Mouse (Mus musculus) hindbrain, embryonic 12.5 days (tissue): Measurements from ENCODE around the gene Tpx2. TPM values are rescaled to one million over a fixed set of nuclear protein-coding genes. Genes with fewer than 3 reads are reported as not detected.

Source experiments
- ATAC-seq: fragments of 200-750 bp; cut with Nextera tagmentation; 2 replicates; pipeline ENCODE4 v1.8.0; 2017; ENCODE audit warnings: moderate TSS enrichment; ENCODE audit not compliant: low FRiP score
- H3K27ac ChIP-seq: fragments of 300-500 bp; sonication (generic); 2 replicates; pipeline ENCODE4 v1.5.1; 2016; ENCODE audit warnings: mild to moderate bottlenecking
- H3K27me3 ChIP-seq: fragments of 300-500 bp; sonication (generic); 2 replicates; pipeline ENCODE4 v1.6.1; 2016; ENCODE audit warnings: mild to moderate bottlenecking
- H3K36me3 ChIP-seq: fragments of 300-500 bp; sonication (generic); 2 replicates; pipeline ENCODE4 v1.6.1; 2016; ENCODE audit warnings: mild to moderate bottlenecking
- H3K4me1 ChIP-seq: fragments of 300-500 bp; sonication (generic); 2 replicates; pipeline ENCODE4 v1.6.1; 2016
- H3K4me2 ChIP-seq: fragments of 300-500 bp; sonication (generic); replicated peaks from 2 replicates; pipeline ENCODE4 v1.6.1; 2016; ENCODE audit warnings: mild to moderate bottlenecking
- H3K4me3 ChIP-seq: fragments of 300-500 bp; sonication (generic); 2 replicates; pipeline ENCODE4 v1.5.1; 2016; ENCODE audit warnings: mild to moderate bottlenecking
- H3K9ac ChIP-seq: fragments of 300-500 bp; sonication (generic); 2 replicates; pipeline ENCODE4 v1.6.1; 2016; ENCODE audit warnings: mild to moderate bottlenecking, moderate library complexity
- H3K9me3 ChIP-seq: fragments of 300-500 bp; sonication (generic); replicated peaks from 2 replicates; pipeline ENCODE4 v1.6.1; 2016; ENCODE audit warnings: mild to moderate bottlenecking
- WGBS: fragments of 180-500 bp; shearing (Covaris S2); methylation state at CpG from one replicate; pipeline ENCODE4 v1.1.7; 2016; 5-methylcytosine and 5-hydroxymethylcytosine counted together
- polyA plus RNA-seq: library from polyadenylated mRNA; unstranded; fragments of >200 nt; fragmentation: Nextera tagmentation; extraction: Ambion mirVana; gene quantifications from 2 replicates; pipeline ENCODE4 v1.2.1, GENCODE M21; 2016

The Tpx2 gene
- polyA plus RNA-seq, 1 experiment from 2014 or later, result 81.5 TPM

DNA sequence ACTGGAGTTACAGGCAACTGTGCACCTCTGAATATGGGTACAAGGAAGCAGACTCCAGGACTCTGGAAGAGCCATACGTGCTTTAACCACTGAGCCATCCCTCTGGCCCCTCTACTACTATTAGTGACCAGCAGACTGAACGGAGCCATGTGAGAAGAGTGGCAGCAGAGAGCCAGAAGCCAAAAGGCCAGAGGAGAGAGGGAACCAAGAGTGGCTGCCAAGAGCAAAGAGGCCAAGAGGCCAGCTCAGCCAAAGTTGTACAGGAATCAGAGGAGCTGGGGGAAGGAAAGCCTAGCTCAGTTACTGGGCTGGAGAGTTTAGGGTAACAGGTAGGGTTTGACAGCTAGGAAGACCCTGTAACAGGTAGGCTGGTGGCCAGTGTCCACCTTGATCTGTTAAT, 8.5 kb upstream of the Tpx2 start:
- Histone ChIP-seq H3K27ac (no peak overlapping the region), H3K36me3 (no peaks in the 10 kb centered on the region), H3K4me1 (no peaks in the 10 kb centered on the region), H3K4me2 (no peak overlapping the region), H3K9ac (no peak overlapping the region), H3K27me3 (no peaks in the 10 kb centered on the region), H3K9me3 (no peaks in the 10 kb centered on the region), H3K4me3 (no peak overlapping the region)
- 62% methylated on average over 2 of the region's 2 CpGs for WGBS
- no peak for ATAC-seq

DNA sequence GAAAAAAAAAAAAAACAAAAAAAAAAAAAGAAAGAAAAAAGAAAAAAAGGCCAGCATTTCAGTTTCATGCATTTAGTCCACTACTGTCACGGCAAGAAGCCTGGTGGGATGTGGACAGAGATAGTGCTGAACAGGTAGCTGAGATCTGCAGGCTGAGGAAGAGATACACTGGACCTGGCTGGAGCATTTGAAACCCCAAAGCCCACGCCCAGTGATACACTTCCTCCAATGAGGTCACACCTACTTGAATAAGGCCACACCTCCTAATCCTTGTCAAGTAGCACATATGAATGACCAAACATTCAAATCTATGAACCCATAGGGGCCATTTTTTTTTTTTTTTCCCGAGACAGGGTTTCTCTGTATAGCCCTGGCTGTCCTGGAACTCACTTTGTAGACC, 5.0 kb upstream of the Tpx2 start:
- 78% methylated on average over 3 of the region's 3 CpGs for WGBS
- ATAC-seq, result no peak
- H3K4me1 ChIP-seq, result no peaks in the 10 kb centered on the region

DNA sequence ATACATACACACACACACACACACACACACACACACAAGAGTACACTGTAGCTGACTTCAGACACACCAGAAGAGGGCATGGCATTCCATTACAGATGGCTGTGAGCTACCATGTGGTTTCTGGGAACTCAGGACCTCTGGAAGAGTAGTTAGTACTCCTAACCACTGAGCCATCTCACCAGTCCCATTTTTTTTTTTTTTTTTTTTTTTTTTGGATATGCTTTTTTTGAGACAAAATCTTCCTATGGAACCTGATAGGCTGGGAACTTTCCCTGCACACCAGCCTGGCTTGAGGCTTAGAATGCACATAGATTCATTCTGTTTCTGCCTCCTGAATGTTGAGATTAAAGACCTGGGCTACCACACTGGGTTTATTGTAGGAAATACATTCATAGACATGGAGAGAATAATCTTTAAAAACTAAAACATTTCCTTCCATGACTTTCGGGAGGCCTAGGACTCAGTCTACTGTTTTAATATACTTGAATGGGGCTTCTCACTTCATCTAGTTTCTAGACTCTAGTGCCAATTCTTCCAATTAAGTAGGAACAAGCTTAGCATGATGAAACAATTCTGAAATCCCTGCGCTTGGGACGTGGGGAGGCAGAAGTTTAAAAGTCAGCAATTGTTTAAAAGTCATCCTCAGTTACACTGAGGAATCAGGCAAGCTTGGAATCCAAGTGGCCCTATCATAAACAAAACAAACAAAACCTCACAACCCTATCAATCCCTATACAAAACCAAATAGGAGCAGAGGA, 528 bp upstream of the Tpx2 start:
- H3K27me3 ChIP-seq, result no peaks in the 10 kb centered on the region
- no peaks in the 10 kb centered on the region for H3K36me3 ChIP-seq
- H3K9me3 ChIP-seq, result no peaks in the 10 kb centered on the region
- H3K9ac ChIP-seq, result no peak overlapping the region
- H3K27ac ChIP-seq, result no peak overlapping the region
- H3K4me3 ChIP-seq, result peak overlapping the region; percentile 60; the same call in 1 of the 2 replicates
- peaks cover 20% of the 10 kb centered on the region for H3K4me1 ChIP-seq
- H3K4me2 ChIP-seq, result peak overlapping the region; percentile 59
- WGBS, result 16% methylated on average over 3 of the region's 3 CpGs
- ATAC-seq, result peak; percentile 8; the same call in 1 of the 2 replicates

More for the DNA sequence above, 5.0 kb upstream of the Tpx2 start:
- Histone ChIP-seq H3K9ac (no peak overlapping the region), H3K4me2 (no peak overlapping the region), H3K36me3 (no peaks in the 10 kb centered on the region), H3K9me3 (no peaks in the 10 kb centered on the region), H3K27me3 (no peaks in the 10 kb centered on the region), H3K27ac (no peak overlapping the region), H3K4me3 (no peak overlapping the region)

- no peaks in the 10 kb centered on the region for H3K9me3 ChIP-seq
- peak overlapping the region; percentile 59 for H3K4me2 ChIP-seq
- peak overlapping the region; percentile 60 for H3K4me3 ChIP-seq
- H3K27me3 ChIP-seq, result no peaks in the 10 kb centered on the region
- WGBS, result 10% methylated on average over 2 of the region's 2 CpGs
- H3K27ac ChIP-seq, result no peak overlapping the region
- no peak for ATAC-seq
- peak overlapping the region; percentile 54 for H3K9ac ChIP-seq
- peaks cover 20% of the 10 kb centered on the region for H3K4me1 ChIP-seq
- 0 out of 2 replicates have a peak, but pooled peaks cover 6% of the 10 kb centered on the region for H3K36me3 ChIP-seq
Measured at GRCm38 (mm10) chr2:152848466-152848865, 702 bp downstream of the Tpx2 start.

- Histone ChIP-seq H3K27ac (no peak overlapping the region), H3K9ac (no peak overlapping the region), H3K4me3 (no peak overlapping the region), H3K4me1 (no peaks in the 10 kb centered on the region), H3K4me2 (no peak overlapping the region), H3K9me3 (no peaks in the 10 kb centered on the region), H3K27me3 (no peaks in the 10 kb centered on the region), H3K36me3 (peaks cover 47% of the 10 kb centered on the region)
- 87% methylated on average over 3 of the region's 3 CpGs for WGBS
- ATAC-seq, result no peak
Measured at GRCm38 (mm10) chr2:152859501-152859900, 11.7 kb downstream of the Tpx2 start.

- ATAC-seq, result no peak
- Histone ChIP-seq H3K4me3 (no peak overlapping the region), H3K27me3 (no peaks in the 10 kb centered on the region), H3K36me3 (peaks cover 33% of the 10 kb centered on the region), H3K9me3 (no peaks in the 10 kb centered on the region), H3K4me2 (no peak overlapping the region), H3K9ac (no peak overlapping the region), H3K4me1 (no peaks in the 10 kb centered on the region), H3K27ac (no peak overlapping the region)
- WGBS, result 88% methylated on average over 1 of the region's 1 CpGs
Measured at GRCm38 (mm10) chr2:152861891-152862290, 14.1 kb downstream of the Tpx2 start.

DNA sequence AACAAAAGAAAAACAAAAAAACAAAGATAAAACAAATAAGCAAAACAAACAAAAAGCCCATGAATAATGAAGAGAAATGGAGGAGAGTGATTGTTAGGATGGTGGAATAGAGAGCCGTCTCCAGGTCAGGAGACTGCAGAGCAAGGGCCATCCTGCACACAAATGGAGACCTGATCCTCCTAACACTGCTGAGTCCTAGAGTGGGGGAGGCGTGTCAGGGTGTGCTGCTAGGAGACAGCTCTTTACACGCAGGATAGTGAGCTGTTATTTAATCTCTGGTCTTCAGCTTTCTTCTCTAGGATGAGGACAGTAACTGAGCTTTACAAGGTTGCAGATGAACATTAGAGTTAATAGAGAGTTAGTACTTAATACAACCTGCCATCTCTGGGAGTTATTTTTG, 14.9 kb downstream of the Tpx2 start:
- 79% methylated on average over 3 of the region's 3 CpGs for whole genome bisulfite sequencing
- Histone ChIP-seq H3K27me3 (no peaks in the 10 kb centered on the region), H3K27ac (no peak overlapping the region), H3K36me3 (peaks cover 30% of the 10 kb centered on the region; the same call in 1 of the 2 replicates), H3K4me3 (no peak overlapping the region), H3K9ac (no peak overlapping the region), H3K4me2 (no peak overlapping the region), H3K9me3 (no peaks in the 10 kb centered on the region), H3K4me1 (no peaks in the 10 kb centered on the region)
- ATAC-seq, result no peak

- H3K27me3 ChIP-seq, result no peaks in the 10 kb centered on the region
- H3K36me3 ChIP-seq, result peaks cover 29% of the 10 kb centered on the region
- no peak for ATAC-seq
- no peaks in the 10 kb centered on the region for H3K9me3 ChIP-seq
- H3K4me2 ChIP-seq, result no peak overlapping the region
- no peaks in the 10 kb centered on the region for H3K4me1 ChIP-seq
- H3K4me3 ChIP-seq, result no peak overlapping the region
- H3K9ac ChIP-seq, result no peak overlapping the region
- no peak overlapping the region for H3K27ac ChIP-seq
- WGBS, result 95% methylated on average over 6 of the region's 6 CpGs
Measured at GRCm38 (mm10) chr2:152863346-152863745, 15.6 kb downstream of the Tpx2 start.

DNA sequence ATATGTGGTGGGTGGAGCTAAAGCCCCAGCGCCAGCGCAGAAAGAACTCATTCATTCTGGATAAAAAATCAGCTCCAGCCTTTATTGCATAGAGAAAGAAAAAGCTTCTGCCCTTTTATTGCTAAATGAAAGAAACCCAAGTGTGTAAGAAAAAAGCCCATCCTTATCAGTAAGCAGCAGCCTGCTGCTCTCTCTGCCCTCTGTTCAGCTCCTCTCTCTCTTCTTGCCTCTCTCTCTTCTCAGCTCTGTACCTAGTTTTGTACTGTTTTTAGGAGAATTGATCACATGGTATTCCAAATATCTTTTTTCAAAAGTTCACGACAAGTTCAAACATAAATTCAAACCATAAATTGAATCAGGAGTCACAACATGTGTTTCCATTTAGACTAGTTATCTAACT, 30.5 kb downstream of the Tpx2 start:
- Histone ChIP-seq H3K36me3 (peaks cover 66% of the 10 kb centered on the region), H3K27me3 (no peaks in the 10 kb centered on the region), H3K27ac (no peak overlapping the region), H3K9me3 (no peaks in the 10 kb centered on the region), H3K4me2 (no peak overlapping the region), H3K4me1 (no peaks in the 10 kb centered on the region), H3K9ac (no peak overlapping the region), H3K4me3 (no peak overlapping the region)
- no peak for ATAC-seq
- WGBS, result 97% methylated on average over 3 of the region's 3 CpGs

DNA sequence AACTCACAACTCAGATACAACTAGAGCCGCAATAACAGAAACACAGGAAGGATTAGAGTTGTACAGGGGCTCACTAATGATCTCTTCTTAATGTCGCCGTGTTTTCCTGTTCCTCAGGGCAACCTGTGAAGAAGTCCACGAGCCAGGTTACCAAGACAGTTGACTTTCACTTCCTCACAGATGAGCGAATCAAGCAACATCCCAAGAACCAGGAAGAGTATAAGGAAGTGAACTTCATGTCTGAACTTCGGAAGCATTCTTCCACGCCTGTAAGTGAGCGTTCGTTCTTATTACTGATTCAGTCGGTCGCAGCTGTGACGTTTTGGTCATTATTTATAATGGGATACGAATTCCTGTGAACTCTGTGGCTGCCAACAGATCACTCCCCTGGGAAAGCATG, 33.1 kb downstream of the Tpx2 start:
- Histone ChIP-seq H3K27me3 (no peaks in the 10 kb centered on the region), H3K36me3 (peaks cover 69% of the 10 kb centered on the region), H3K27ac (no peak overlapping the region), H3K4me1 (no peaks in the 10 kb centered on the region), H3K4me3 (no peak overlapping the region), H3K9ac (no peak overlapping the region), H3K9me3 (no peaks in the 10 kb centered on the region), H3K4me2 (no peak overlapping the region)
- WGBS, result 94% methylated on average over 13 of the region's 13 CpGs
- ATAC-seq, result no peak

- Histone ChIP-seq H3K4me2 (no peak overlapping the region), H3K36me3 (peaks cover 80% of the 10 kb centered on the region), H3K27me3 (no peaks in the 10 kb centered on the region), H3K4me3 (no peak overlapping the region), H3K4me1 (no peaks in the 10 kb centered on the region), H3K27ac (no peak overlapping the region), H3K9me3 (no peaks in the 10 kb centered on the region), H3K9ac (no peak overlapping the region)
- 97% methylated on average over 6 of the region's 6 CpGs for WGBS
- ATAC-seq, result no peak
Measured at GRCm38 (mm10) chr2:152884101-152884645, 36.4 kb downstream of the Tpx2 start.

DNA sequence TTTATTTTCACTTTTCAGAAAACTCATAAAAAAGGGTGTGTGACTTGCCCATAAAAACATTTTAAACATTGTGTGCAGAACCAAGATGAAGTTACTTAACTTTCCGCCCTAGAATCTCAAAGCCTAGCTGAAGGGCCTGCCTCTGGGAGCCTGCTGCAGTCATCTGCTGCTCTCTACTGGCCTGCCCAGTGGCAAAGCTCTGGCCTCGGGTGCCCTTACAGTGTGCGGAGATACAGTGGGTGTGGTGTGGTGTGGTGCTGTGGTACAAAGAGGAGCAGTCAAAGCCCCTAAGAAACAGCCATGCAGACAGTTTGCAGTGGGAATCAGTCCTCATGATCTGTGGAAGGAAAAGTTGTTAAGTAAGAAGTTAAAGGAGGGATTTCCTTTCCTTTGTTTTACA, 39.5 kb downstream of the Tpx2 start:
- Histone ChIP-seq H3K36me3 (peaks cover 79% of the 10 kb centered on the region), H3K27ac (no peak overlapping the region), H3K4me3 (no peak overlapping the region), H3K27me3 (no peaks in the 10 kb centered on the region), H3K4me1 (no peaks in the 10 kb centered on the region), H3K9me3 (no peaks in the 10 kb centered on the region), H3K4me2 (no peak overlapping the region), H3K9ac (no peak overlapping the region)
- 93% methylated on average over 3 of the region's 3 CpGs for WGBS
- ATAC-seq, result no peak

GRCm38 (mm10) chr2:152888774-152889173, 41.0 kb downstream of the Tpx2 start:
- Histone ChIP-seq H3K27ac (no peak overlapping the region), H3K27me3 (no peaks in the 10 kb centered on the region), H3K9ac (no peak overlapping the region), H3K4me3 (no peak overlapping the region), H3K9me3 (no peaks in the 10 kb centered on the region), H3K4me2 (no peak overlapping the region), H3K4me1 (no peaks in the 10 kb centered on the region), H3K36me3 (peaks cover 89% of the 10 kb centered on the region)
- WGBS, result 90% methylated on average over 5 of the region's 5 CpGs
- ATAC-seq, result no peak
